Mouse (Mus musculus): ENCODE data around the gene Myo15b.

Myo15b gene

GRCm38 (mm10) chr11:115863895-115864294 is 5.7 kb downstream of the Myo15b start:
- DNase-seq (ENCODE audit: extremely low spot score, low spot score) = no peak

GRCm38 (mm10) chr11:115869393-115869792 is 11.2 kb downstream of the Myo15b start:
- no peak for DNase-seq (ENCODE audit: extremely low spot score, low spot score)

- DNase-seq (ENCODE audit: extremely low spot score, low spot score) = no peak
Measured at GRCm38 (mm10) chr11:115872437-115872836, 14.2 kb downstream of the Myo15b start.

- no peak for DNase-seq (ENCODE audit: extremely low spot score, low spot score)
Measured at GRCm38 (mm10) chr11:115875935-115876334, 17.7 kb downstream of the Myo15b start.

GRCm38 (mm10) chr11:115876438-115876837 is 18.2 kb downstream of the Myo15b start:
- no peak for DNase-seq (ENCODE audit: extremely low spot score, low spot score)

DNA sequence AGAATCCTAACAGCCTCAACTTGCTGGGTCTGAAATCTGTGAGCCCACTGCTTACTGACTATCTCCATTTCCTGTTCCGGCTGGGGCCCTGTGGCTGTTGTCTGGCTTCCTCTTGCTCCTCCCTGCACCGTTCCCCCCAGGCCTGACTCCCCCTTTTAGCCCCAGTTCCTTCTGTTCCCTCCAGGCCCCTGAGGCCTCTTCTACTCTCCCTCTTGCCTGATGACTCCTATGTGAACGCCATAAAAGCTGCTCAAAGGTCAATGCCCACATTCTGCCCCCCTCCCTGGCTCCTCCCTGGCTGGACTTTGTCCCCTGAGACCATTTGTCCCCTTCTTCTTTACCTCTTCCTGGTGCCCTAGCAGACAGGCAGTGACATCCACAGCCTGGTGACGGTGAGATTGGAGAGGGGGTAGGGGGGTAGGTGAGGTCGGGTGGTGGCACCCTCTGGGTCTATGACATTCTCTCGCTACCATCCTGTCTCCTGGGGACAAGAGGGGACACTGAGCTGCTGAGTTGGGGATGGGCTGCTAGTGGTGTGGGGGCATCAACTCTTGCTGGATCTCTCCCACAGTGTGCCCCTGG is 19.1 kb downstream of the Myo15b start:
- DNase-seq (ENCODE audit: extremely low spot score, low spot score) = no peak

- no peak for DNase-seq (ENCODE audit: extremely low spot score, low spot score)
Measured at GRCm38 (mm10) chr11:115878071-115878470, 19.9 kb downstream of the Myo15b start.

- DNase-seq (ENCODE audit: extremely low spot score, low spot score) = peak; percentile 45
Measured at GRCm38 (mm10) chr11:115881002-115881401, 22.8 kb downstream of the Myo15b start.

- no peak for DNase-seq (ENCODE audit: extremely low spot score, low spot score)
Measured at GRCm38 (mm10) chr11:115883251-115883650, 25.0 kb downstream of the Myo15b start.

DNA sequence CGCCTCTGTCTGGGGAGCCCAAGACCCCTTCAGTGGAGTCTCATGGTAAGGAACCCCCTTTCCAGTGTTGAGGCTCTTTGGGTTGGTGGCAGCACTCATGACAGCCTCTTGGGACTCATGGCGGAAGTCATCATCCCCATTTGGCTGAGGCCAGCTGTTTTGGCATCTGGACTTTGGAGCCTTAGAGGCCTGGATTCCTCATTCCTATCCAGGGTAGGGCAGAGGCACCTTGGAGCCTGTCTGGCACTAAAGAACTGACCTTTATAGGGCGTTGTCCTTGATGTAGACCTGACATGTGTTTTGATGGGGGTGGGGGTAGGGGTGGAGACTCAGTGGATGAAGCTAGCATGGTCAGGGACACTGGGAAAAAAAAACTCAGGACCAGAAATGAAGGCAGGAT is 26.2 kb downstream of the Myo15b start:
- DNase-seq (ENCODE audit: extremely low spot score, low spot score) = no peak

DNA sequence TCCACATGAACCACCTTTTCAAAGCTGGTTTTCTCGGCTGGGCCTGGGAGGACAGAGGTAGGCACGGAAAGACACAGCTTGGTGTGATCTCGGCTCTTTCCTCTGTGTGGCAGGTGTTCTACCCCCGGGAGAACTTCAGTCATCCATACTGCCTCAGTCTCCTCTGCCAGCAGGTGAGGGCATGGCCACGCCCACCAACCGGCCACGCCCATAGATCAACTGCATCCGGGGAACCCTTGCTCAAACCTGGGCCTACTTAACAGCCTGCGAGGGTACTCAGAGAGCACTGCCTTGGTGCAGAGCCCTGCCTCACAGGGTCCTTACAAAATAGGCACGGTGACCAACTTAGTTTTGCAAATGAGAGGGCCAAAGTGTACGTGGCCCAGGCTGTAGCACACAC is 27.1 kb downstream of the Myo15b start:
- no peak for DNase-seq (ENCODE audit: extremely low spot score, low spot score)

GRCm38 (mm10) chr11:115886446-115886845 is 28.2 kb downstream of the Myo15b start:
- DNase-seq (ENCODE audit: extremely low spot score, low spot score) = no peak

DNA sequence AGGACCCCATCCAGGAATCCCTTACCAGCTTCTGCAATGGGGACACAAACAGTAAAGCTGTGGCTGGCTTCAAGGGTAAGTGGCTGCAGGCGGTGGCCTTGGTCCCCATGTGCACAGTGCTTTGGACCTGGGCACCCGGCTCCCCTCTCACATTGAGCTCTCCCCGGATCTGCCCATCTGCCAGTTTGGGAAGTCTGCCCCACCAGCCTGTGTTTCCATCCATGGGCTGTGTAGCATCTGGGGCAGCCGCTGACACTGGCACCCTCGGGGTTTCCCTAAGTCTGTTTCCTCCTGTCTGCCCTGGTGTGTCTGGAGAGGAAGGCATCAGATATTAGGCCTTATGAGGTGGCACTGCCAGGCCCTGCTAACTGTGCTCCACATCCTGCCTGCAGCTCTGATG is 29.8 kb downstream of the Myo15b start:
- no peak for DNase-seq (ENCODE audit: extremely low spot score, low spot score)

GRCm38 (mm10) chr11:115889159-115889558 is 31.0 kb downstream of the Myo15b start:
- no peak for DNase-seq (ENCODE audit: extremely low spot score, low spot score)

- DNase-seq (ENCODE audit: extremely low spot score, low spot score) = no peak
Measured at GRCm38 (mm10) chr11:115892213-115892612, 34.0 kb downstream of the Myo15b start.

- DNase-seq (ENCODE audit: extremely low spot score, low spot score) = no peak
Measured at GRCm38 (mm10) chr11:115893071-115893470, 34.9 kb downstream of the Myo15b start.

DNA sequence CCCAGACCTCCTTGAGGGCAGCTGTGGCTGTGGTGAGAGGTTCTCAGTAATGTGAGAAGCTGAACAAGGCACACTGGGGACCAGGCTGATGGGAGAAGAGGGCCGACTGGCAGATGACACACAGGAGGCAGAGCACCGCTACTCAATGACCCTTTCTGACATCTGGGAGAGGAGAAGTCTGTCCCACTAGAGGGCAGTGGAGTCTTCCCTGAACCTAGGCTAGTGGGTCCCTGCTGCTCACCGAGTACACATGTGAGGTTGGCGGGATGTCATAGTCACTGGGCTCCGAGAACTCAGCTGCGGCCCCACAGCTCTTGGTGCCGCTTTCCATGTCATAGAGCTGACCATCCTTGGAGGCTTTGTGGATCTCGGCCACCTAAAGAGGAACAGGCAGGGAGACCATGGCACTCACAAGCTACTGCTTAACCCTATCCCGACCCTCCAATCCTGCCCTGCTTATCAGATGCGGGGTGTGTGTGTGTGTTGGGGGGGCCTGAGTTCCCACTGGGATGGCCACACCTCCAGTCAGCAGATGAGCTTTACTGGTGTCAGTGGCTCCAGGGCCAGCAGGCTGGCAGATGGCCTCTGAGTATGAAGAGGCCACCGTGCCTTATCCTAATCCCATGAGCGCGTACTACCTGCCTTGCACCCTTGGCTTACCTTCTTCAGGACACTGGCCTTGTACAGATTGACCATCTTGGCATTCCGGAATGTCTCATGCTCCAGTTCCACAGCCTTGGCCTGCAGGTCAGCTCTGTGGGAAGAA is 36.7 kb downstream of the Myo15b start:
- no peak for DNase-seq (ENCODE audit: extremely low spot score, low spot score)

GRCm38 (mm10) chr11:115898446-115898845 is 40.2 kb downstream of the Myo15b start:
- no peak for DNase-seq (ENCODE audit: extremely low spot score, low spot score)

DNA sequence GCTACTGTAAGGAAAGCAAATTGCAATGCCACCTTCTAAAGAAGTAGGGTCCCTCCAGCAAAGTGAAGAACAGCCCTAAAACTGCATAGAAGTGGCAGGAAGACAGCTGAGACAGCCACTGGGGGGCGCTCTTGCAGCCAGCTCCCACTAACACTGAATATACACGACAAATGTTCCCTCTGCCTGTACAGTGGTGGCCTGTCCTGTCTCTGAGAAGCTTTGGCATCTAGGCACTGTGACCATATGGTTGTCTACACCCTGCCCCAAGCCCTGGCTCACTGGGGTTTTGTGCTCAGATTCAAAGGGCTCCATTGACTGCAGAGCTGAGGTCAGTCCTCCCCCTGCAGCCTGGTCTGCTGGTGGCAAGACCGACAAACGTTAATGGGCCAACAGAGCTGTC is 40.7 kb downstream of the Myo15b start:
- peak; percentile 45 for DNase-seq (ENCODE audit: extremely low spot score, low spot score)

DNA sequence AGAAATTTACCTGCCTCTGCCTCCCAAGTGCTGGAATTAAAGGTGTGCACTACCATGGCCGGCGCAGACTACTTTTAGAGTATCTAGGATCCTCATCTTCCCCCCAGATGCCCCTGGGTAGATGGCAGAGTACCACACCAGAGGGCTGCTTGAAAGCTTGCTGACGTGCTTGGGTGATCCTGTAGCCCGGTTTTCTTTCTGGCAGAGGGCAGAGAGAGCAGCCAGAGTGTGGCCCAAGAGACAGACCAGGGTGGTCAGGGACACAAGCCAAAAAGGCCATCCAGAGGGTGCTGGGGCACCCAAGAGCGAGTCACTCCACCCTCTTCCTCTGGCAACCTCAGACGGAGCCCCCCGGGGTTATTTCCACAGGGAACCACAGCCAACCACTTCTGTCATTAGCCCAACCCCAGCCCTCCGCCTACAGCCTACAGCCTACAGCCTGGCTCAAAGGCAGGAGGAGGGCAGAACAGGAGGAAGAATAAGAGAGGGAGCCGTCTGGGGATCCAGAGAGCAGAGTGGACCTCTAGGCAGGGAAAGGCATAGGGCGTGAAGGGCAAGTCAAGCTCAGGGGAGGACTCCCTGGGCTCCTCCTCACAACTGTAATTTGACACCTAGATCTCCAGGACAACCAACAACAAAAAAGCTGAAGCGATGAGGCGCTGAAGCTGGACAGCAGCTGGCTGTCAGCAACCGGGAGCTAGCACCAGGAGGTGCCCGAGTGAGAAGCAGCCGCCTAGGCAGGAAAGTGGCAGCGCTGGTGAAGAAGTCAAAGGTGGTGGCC is 41.5 kb downstream of the Myo15b start, which contains the start of gene Smim5:
Gene Smim5, plus strand, starts transcription at position 481 of the 781 bp plus-strand sequence.
- DNase-seq (ENCODE audit: extremely low spot score, low spot score) = peak; percentile 64

GRCm38 (mm10) chr11:115900561-115901337 is 42.5 kb downstream of the Myo15b start:
- DNase-seq (ENCODE audit: extremely low spot score, low spot score) = no peak

All from neural tube, embryonic 10.5 days (tissue).